Mouse (Mus musculus): ENCODE data around the gene Gng8. TPM values are rescaled to one million over a fixed set of nuclear protein-coding genes. Genes with fewer than 3 reads are reported as not detected.

Gng8 gene
- polyA plus RNA-seq, 1 experiment from 2014 or later: 10.8 TPM

GRCm38 (mm10) chr7:16867488-16867887, 24.1 kb upstream of the Gng8 start:
- no peak for TF ChIP-seq CTCF (IDR thresholded peaks at IDR 0.05; ENCODE audit: low read depth)
- no peaks in the 10 kb centered on the region for H3K9me3 ChIP-seq (ENCODE audit: low read depth, low read length)
- 66% methylated on average over 3 of the region's 3 CpGs for whole genome bisulfite sequencing
- H3K4me3 ChIP-seq (ENCODE audit: low read depth, low read length): no peak overlapping the region
- no peaks in the 10 kb centered on the region for H3K4me1 ChIP-seq (ENCODE audit: insufficient read depth)
- H3K9ac ChIP-seq: no peak overlapping the region
- peaks cover 51% of the 10 kb centered on the region for H3K36me3 ChIP-seq (ENCODE audit: insufficient read depth)
- no peak overlapping the region for H3K27ac ChIP-seq (ENCODE audit: low read depth)
- no peaks in the 10 kb centered on the region for H3K27me3 ChIP-seq (ENCODE audit: insufficient read depth, low read length)
- ATAC-seq (ENCODE audit: insufficient read depth) (no peak), DNase-seq (no peak)
- H3K4me2 ChIP-seq: no peak overlapping the region

- peak; percentile 71 for DNase-seq
- no peak for TF ChIP-seq CTCF (IDR thresholded peaks at IDR 0.05; ENCODE audit: low read depth)
Measured at GRCm38 (mm10) chr7:16869497-16869896, 22.1 kb upstream of the Gng8 start.

GRCm38 (mm10) chr7:16871600-16871999, 20.0 kb upstream of the Gng8 start:
- Histone ChIP-seq H3K4me2 (no peak overlapping the region), H3K27me3 (ENCODE audit: insufficient read depth, low read length) (no peaks in the 10 kb centered on the region), H3K9ac (no peak overlapping the region), H3K4me1 (ENCODE audit: insufficient read depth) (no peaks in the 10 kb centered on the region), H3K9me3 (ENCODE audit: low read depth, low read length) (no peaks in the 10 kb centered on the region), H3K27ac (ENCODE audit: low read depth) (no peak overlapping the region), H3K36me3 (ENCODE audit: insufficient read depth) (peaks cover 31% of the 10 kb centered on the region), H3K4me3 (ENCODE audit: low read depth, low read length) (no peak overlapping the region)
- no peak for TF ChIP-seq CTCF (IDR thresholded peaks at IDR 0.05; ENCODE audit: low read depth)
- ATAC-seq (ENCODE audit: insufficient read depth): no peak
- 81% methylated on average over 10 of the region's 10 CpGs for WGBS
- peak; percentile 46 for DNase-seq

More at GRCm38 (mm10) chr7:16869497-16869896, 22.1 kb upstream of the Gng8 start:
- no peak overlapping the region for H3K4me3 ChIP-seq (ENCODE audit: low read depth, low read length)
- H3K9ac ChIP-seq: no peak overlapping the region
- no peaks in the 10 kb centered on the region for H3K4me1 ChIP-seq (ENCODE audit: insufficient read depth)
- no peaks in the 10 kb centered on the region for H3K27me3 ChIP-seq (ENCODE audit: insufficient read depth, low read length)
- H3K36me3 ChIP-seq (ENCODE audit: insufficient read depth): peaks cover 46% of the 10 kb centered on the region
- 27% methylated on average over 16 of the region's 16 CpGs for whole genome bisulfite sequencing
- no peak overlapping the region for H3K27ac ChIP-seq (ENCODE audit: low read depth)
- ATAC-seq (ENCODE audit: insufficient read depth): peak; percentile 83
- H3K9me3 ChIP-seq (ENCODE audit: low read depth, low read length): no peaks in the 10 kb centered on the region
- H3K4me2 ChIP-seq: peak overlapping the region; percentile 39; the same call in 1 of the 2 replicates

- DNase-seq: no peak
- 89% methylated on average over 9 of the region's 9 CpGs for WGBS
- Histone ChIP-seq H3K27ac (ENCODE audit: low read depth) (no peak overlapping the region), H3K4me3 (ENCODE audit: low read depth, low read length) (no peak overlapping the region), H3K36me3 (ENCODE audit: insufficient read depth) (peaks cover 31% of the 10 kb centered on the region), H3K9ac (no peak overlapping the region), H3K4me2 (no peak overlapping the region), H3K9me3 (ENCODE audit: low read depth, low read length) (no peaks in the 10 kb centered on the region), H3K4me1 (ENCODE audit: insufficient read depth) (peaks cover 4% of the 10 kb centered on the region; the same call in 1 of the 2 replicates), H3K27me3 (ENCODE audit: insufficient read depth, low read length) (no peaks in the 10 kb centered on the region)
- no peak for TF ChIP-seq CTCF (IDR thresholded peaks at IDR 0.05; ENCODE audit: low read depth)
- ATAC-seq (ENCODE audit: insufficient read depth): no peak
Measured at GRCm38 (mm10) chr7:16872478-16872877, 19.1 kb upstream of the Gng8 start.

- H3K27ac ChIP-seq (ENCODE audit: low read depth): no peak overlapping the region
- H3K4me1 ChIP-seq (ENCODE audit: insufficient read depth): peaks cover 4% of the 10 kb centered on the region; the same call in 1 of the 2 replicates
- DNase-seq: no peak
- TF ChIP-seq CTCF (IDR thresholded peaks at IDR 0.05; ENCODE audit: low read depth): peak; percentile 30; the same call in 1 of the 2 replicates
- WGBS: 89% methylated on average over 4 of the region's 4 CpGs
- no peak for ATAC-seq (ENCODE audit: insufficient read depth)
- H3K36me3 ChIP-seq (ENCODE audit: insufficient read depth): peaks cover 25% of the 10 kb centered on the region
- no peak overlapping the region for H3K4me2 ChIP-seq
- H3K27me3 ChIP-seq (ENCODE audit: insufficient read depth, low read length): no peaks in the 10 kb centered on the region
- H3K4me3 ChIP-seq (ENCODE audit: low read depth, low read length): no peak overlapping the region
- H3K9me3 ChIP-seq (ENCODE audit: low read depth, low read length): no peaks in the 10 kb centered on the region
- no peak overlapping the region for H3K9ac ChIP-seq
Measured at GRCm38 (mm10) chr7:16873392-16873791, 18.2 kb upstream of the Gng8 start.

GRCm38 (mm10) chr7:16874190-16874589, 17.4 kb upstream of the Gng8 start:
- DNase-seq: peak; percentile 89
- H3K4me3 ChIP-seq (ENCODE audit: low read depth, low read length): peak overlapping the region; percentile 23
- H3K27me3 ChIP-seq (ENCODE audit: insufficient read depth, low read length): no peaks in the 10 kb centered on the region
- 0 out of 2 replicates have a peak, but pooled peaks have one; percentile 22 for ATAC-seq (ENCODE audit: insufficient read depth)
- peak overlapping the region; percentile 85 for H3K4me2 ChIP-seq
- TF ChIP-seq CTCF (IDR thresholded peaks at IDR 0.05; ENCODE audit: low read depth): peak; percentile 94
- no peaks in the 10 kb centered on the region for H3K9me3 ChIP-seq (ENCODE audit: low read depth, low read length)
- H3K4me1 ChIP-seq (ENCODE audit: insufficient read depth): peaks cover 4% of the 10 kb centered on the region; the same call in 1 of the 2 replicates
- peaks cover 23% of the 10 kb centered on the region for H3K36me3 ChIP-seq (ENCODE audit: insufficient read depth)
- peak overlapping the region; percentile 84 for H3K27ac ChIP-seq (ENCODE audit: low read depth)
- 4% methylated on average over 17 of the region's 17 CpGs for WGBS
- H3K9ac ChIP-seq: peak overlapping the region; percentile 2; the same call in 1 of the 2 replicates

GRCm38 (mm10) chr7:16874756-16875309, 16.8 kb upstream of the Gng8 start:
- no peaks in the 10 kb centered on the region for H3K9me3 ChIP-seq (ENCODE audit: low read depth, low read length)
- peak overlapping the region; percentile 84 for H3K27ac ChIP-seq (ENCODE audit: low read depth)
- peaks cover 21% of the 10 kb centered on the region for H3K36me3 ChIP-seq (ENCODE audit: insufficient read depth)
- no peak overlapping the region; the same call in 1 of the 2 replicates for H3K9ac ChIP-seq
- WGBS: under 1% methylated on average over 33 of the region's 33 CpGs
- peaks cover 4% of the 10 kb centered on the region; the same call in 1 of the 2 replicates for H3K4me1 ChIP-seq (ENCODE audit: insufficient read depth)
- peak; percentile 58 for TF ChIP-seq CTCF (IDR thresholded peaks at IDR 0.05; ENCODE audit: low read depth)
- ATAC-seq (ENCODE audit: insufficient read depth): peak; percentile 95
- no peaks in the 10 kb centered on the region for H3K27me3 ChIP-seq (ENCODE audit: insufficient read depth, low read length)
- DNase-seq: peak; percentile 100
- H3K4me3 ChIP-seq (ENCODE audit: low read depth, low read length): peak overlapping the region; percentile 75
- H3K4me2 ChIP-seq: peak overlapping the region; percentile 85

- Histone ChIP-seq H3K4me1 (ENCODE audit: insufficient read depth) (peaks cover 4% of the 10 kb centered on the region; the same call in 1 of the 2 replicates), H3K27ac (ENCODE audit: low read depth) (peak within 1 kb of the TSS; percentile 84), H3K27me3 (ENCODE audit: insufficient read depth, low read length) (no peaks in the 10 kb centered on the region), H3K36me3 (ENCODE audit: insufficient read depth) (peaks cover 18% of the 10 kb centered on the region), H3K9me3 (ENCODE audit: low read depth, low read length) (no peaks in the 10 kb centered on the region), H3K9ac (peak within 1 kb of the TSS; percentile 75), H3K4me2 (peak within 1 kb of the TSS; percentile 85), H3K4me3 (ENCODE audit: low read depth, low read length) (peak within 1 kb of the TSS; percentile 75)
- ATAC-seq (ENCODE audit: insufficient read depth): no peak
- no peak for DNase-seq
- 0% methylated on average over 1 of the region's 1 CpGs for WGBS
- TF ChIP-seq CTCF (IDR thresholded peaks at IDR 0.05; ENCODE audit: low read depth): no peak
Measured at GRCm38 (mm10) chr7:16875310-16875325, 16.5 kb upstream of the Gng8 start, which contains the start of gene Dact3. Dact3 (plus strand) TSS chr7:16875317.

Data from lung, embryonic 14.5 days (tissue).